Mouse (Mus musculus) brain, embryonic 14.5 days (tissue): Measurements from ENCODE around the gene Fkbp1b.
"Not testable (repeated sequence)": the region's sequence is repeated elsewhere in the genome, so short reads cannot be mapped to it uniquely, and the experiment has no call there.

Experiments used
- CTCF ChIP-seq: fragments of 200-500 bp; IDR thresholded peaks from 2 replicates; pipeline ENCODE4 v1.5.1; 2012; ENCODE audit warnings: inconsistent platforms, mild to moderate bottlenecking, moderate library complexity, borderline replicate concordance; ENCODE audit not compliant: insufficient read depth, insufficient read length; ENCODE audit errors: extremely low read depth
- POLR2A ChIP-seq: fragments of 200-500 bp; IDR thresholded peaks from 2 replicates; pipeline ENCODE4 v1.6.1; 2012; ENCODE audit warnings: mild to moderate bottlenecking, inconsistent platforms, borderline replicate concordance; ENCODE audit not compliant: poor library complexity, insufficient read depth, insufficient read length, severe bottlenecking; ENCODE audit errors: extremely low read depth

DNA sequence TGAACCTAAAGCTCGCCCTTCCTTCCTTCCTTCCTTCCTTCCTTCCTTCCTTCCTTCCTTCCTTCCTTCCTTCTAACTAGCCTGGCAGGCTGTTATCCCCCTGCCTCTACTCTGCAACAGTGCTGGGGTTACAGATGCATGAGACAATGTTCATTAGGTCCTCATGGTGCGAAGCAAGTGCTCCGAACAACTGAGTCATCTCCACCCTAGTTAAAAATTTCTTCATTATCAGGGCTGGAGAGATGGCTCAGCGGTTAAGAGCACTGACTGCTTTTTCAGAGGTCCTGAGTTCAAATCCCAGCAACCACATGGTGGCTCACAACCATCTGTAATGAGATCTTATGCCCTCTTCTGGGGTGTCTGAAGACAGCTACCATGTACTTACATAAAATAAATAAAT is 45.2 kb upstream of the Fkbp1b start:
- not testable (repeated sequence) for TF ChIP-seq CTCF, POLR2A
